8 mouse cellular contexts compared by ENCODE assay signal in the genomic region with DNA sequence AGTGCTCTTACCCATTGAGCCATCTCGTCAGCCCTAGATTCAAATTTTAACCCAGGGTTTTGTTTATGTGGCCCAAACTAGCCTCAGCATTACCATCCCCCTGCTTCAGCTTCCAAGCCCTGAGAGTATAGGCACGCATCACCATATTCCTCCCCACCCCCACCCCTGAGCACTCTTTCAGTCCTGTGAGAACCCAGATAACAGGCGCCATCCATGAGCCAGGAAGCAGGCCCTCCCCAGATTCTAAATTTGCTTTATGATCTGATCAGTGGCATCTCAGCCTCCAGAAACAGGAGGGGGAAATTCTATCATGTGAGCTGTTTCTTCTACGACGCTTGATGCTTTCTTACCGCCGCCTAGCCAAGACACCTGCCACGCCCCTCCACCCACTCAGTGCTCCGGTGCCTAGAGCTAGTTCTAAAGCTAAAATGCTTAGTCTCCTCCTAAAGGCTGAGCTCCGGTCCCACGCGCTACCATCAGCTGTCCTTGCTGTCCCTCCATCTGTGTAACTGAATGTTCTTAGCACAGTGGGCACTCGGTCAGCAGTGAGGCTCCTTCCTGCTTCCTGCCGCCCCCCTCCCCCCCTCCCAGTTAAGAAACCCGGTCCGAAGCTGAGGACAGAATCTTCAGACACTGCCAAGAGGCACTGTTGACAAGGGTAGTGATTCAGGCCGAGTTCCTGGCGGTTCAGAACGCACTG. TPM values are rescaled to one million over a fixed set of nuclear protein-coding genes. Genes with fewer than 3 reads are reported as not detected.
DNase-seq lines count a peak whose midpoint lies in the region; ATAC-seq and TF ChIP-seq lines count a peak whose summit lies in the region.

No protein-coding gene starts in this region.

- peak; percentile 50 for TF ChIP-seq EP300 in liver, embryonic 14.5 days (IDR thresholded peaks at IDR 0.05; ENCODE audit: low read depth)

- no peaks in the 10 kb centered on the region for H3K27me3 ChIP-seq in embryonic facial prominence, embryonic 14.5 days (replicated peaks; ENCODE audit: control insufficient read depth, insufficient read depth, low read length)
- no peaks in the 10 kb centered on the region for H3K27me3 ChIP-seq in heart, embryonic 11.5 days (ENCODE audit: control insufficient read depth, insufficient read depth, low read length)
- H3K27me3 ChIP-seq in liver, embryonic 14.5 days (ENCODE audit: control insufficient read depth, insufficient read depth, low read length): no peaks in the 10 kb centered on the region; the same call in 1 of the 2 replicates
- H3K27me3 ChIP-seq in neural tube, embryonic 11.5 days (ENCODE audit: control insufficient read depth, insufficient read depth, low read length): no peaks in the 10 kb centered on the region

- H3K4me1 ChIP-seq in embryonic facial prominence, embryonic 14.5 days (ENCODE audit: control insufficient read depth, insufficient read depth, low read length): peaks cover 5% of the 10 kb centered on the region; the same call in 1 of the 2 replicates
- H3K4me1 ChIP-seq in heart, embryonic 11.5 days (ENCODE audit: control insufficient read depth, insufficient read depth, low read length): peaks cover 3% of the 10 kb centered on the region; the same call in 1 of the 2 replicates
- peaks cover 27 to 33% of the 10 kb centered on the region in 2 experiments for H3K4me1 ChIP-seq in liver, embryonic 14.5 days (replicated peaks; ENCODE audit: control insufficient read depth in 2 of 2, insufficient read depth in 2 of 2, low read length in 1 of 2)
- no peaks in the 10 kb centered on the region for H3K4me1 ChIP-seq in neural tube, embryonic 11.5 days (ENCODE audit: control insufficient read depth, insufficient read depth, low read length)

- peak overlapping the region; percentile 21 for H3K4me3 ChIP-seq in embryonic facial prominence, embryonic 14.5 days (ENCODE audit: low read depth, low read length)
- peak overlapping the region; percentile 32 for H3K4me3 ChIP-seq in heart, embryonic 11.5 days (ENCODE audit: low read depth, low read length)
- H3K4me3 ChIP-seq in liver, embryonic 14.5 days (ENCODE audit: insufficient read depth in 1 of 2, low read depth in 2 of 2, low read length in 2 of 2): peak overlapping the region; percentile 10 to 21
- H3K4me3 ChIP-seq in neural tube, embryonic 11.5 days (ENCODE audit: low read depth, low read length): no peak overlapping the region

- H3K4me2 ChIP-seq in embryonic facial prominence, embryonic 14.5 days (ENCODE audit: low read depth, low read length): peak overlapping the region; percentile 53
- H3K4me2 ChIP-seq in heart, embryonic 11.5 days: peak overlapping the region; percentile 68
- H3K4me2 ChIP-seq in liver, embryonic 14.5 days (ENCODE audit: low read depth): peak overlapping the region; percentile 58
- peak overlapping the region; percentile 21 for H3K4me2 ChIP-seq in neural tube, embryonic 11.5 days (ENCODE audit: low read depth)

- peak overlapping the region; percentile 40 for H3K9ac ChIP-seq in embryonic facial prominence, embryonic 14.5 days (ENCODE audit: low read depth, low read length)
- peak overlapping the region; percentile 57 for H3K9ac ChIP-seq in heart, embryonic 11.5 days (ENCODE audit: low read depth, low read length)
- peak overlapping the region; percentile 15; the same call in 1 of the 2 replicates for H3K9ac ChIP-seq in liver, embryonic 14.5 days (replicated peaks)
- 0 out of 2 replicates have a peak overlapping the region, but pooled peaks have one; percentile 39 for H3K9ac ChIP-seq in neural tube, embryonic 11.5 days (ENCODE audit: low read length)

- H3K27ac ChIP-seq in embryonic facial prominence, embryonic 14.5 days (replicated peaks; ENCODE audit: low read depth, low read length): no peak overlapping the region
- H3K27ac ChIP-seq in heart, embryonic 11.5 days (ENCODE audit: low read depth, low read length): peak overlapping the region; percentile 69
- H3K27ac ChIP-seq in liver, embryonic 14.5 days: peak overlapping the region; percentile 27
- no peak overlapping the region for H3K27ac ChIP-seq in neural tube, embryonic 11.5 days (ENCODE audit: low read depth, low read length)

- H3K36me3 ChIP-seq in embryonic facial prominence, embryonic 14.5 days (ENCODE audit: control insufficient read depth, insufficient read depth, low read length): no peaks in the 10 kb centered on the region
- no peaks in the 10 kb centered on the region for H3K36me3 ChIP-seq in heart, embryonic 11.5 days (ENCODE audit: control insufficient read depth, insufficient read depth, low read length)
- no peaks in the 10 kb centered on the region for H3K36me3 ChIP-seq in liver, embryonic 14.5 days (replicated peaks; ENCODE audit: control insufficient read depth, insufficient read depth, low read depth)
- no peaks in the 10 kb centered on the region for H3K36me3 ChIP-seq in neural tube, embryonic 11.5 days (ENCODE audit: control insufficient read depth, insufficient read depth, low read length)

- DNase-seq in 416B (ENCODE audit: low read depth): peak; percentile 88
- peak; percentile 70 for DNase-seq in ZHBTc4 (ENCODE audit: low read depth, low spot score)
- peak; percentile 28 for DNase-seq in embryonic facial prominence, embryonic 14.5 days (ENCODE audit: low spot score)
- DNase-seq in kidney, postnatal 14 days: peak; percentile 53
- peak; percentile 57 to 81 (median 61) for DNase-seq in liver, embryonic 14.5 days (ENCODE audit: low read depth in 3 of 3, low spot score in 3 of 3)
- peak; percentile 18 for DNase-seq in neural tube, embryonic 11.5 days (ENCODE audit: low spot score)
- DNase-seq in thymus, adult 18-20 months: peak; percentile 19 to 44

- TF ChIP-seq CTCF in liver, embryonic 14.5 days (IDR thresholded peaks at IDR 0.05; ENCODE audit: low read depth): no peak

- H3K9me3 ChIP-seq in embryonic facial prominence, embryonic 14.5 days (ENCODE audit: control insufficient read depth, low read length): no peaks in the 10 kb centered on the region
- H3K9me3 ChIP-seq in heart, embryonic 11.5 days (replicated peaks; ENCODE audit: control insufficient read depth, low read length): no peaks in the 10 kb centered on the region
- no peaks in the 10 kb centered on the region for H3K9me3 ChIP-seq in liver, embryonic 14.5 days (ENCODE audit: control insufficient read depth, low read length)
- no peaks in the 10 kb centered on the region for H3K9me3 ChIP-seq in neural tube, embryonic 11.5 days (ENCODE audit: control insufficient read depth, low read length)

- 6% methylated on average over 19 of the region's 19 CpGs for WGBS in embryonic facial prominence, embryonic 14.5 days
- WGBS in heart, embryonic 11.5 days (ENCODE audit: insufficient replicate concordance): 2% methylated on average over 19 of the region's 19 CpGs
- WGBS in liver, embryonic 14.5 days (ENCODE audit: insufficient replicate concordance): 3% methylated on average over 19 of the region's 19 CpGs
- WGBS in neural tube, embryonic 11.5 days: 7% methylated on average over 19 of the region's 19 CpGs

- ATAC-seq in embryonic facial prominence, embryonic 14.5 days (ENCODE audit: low read depth): peak; percentile 44; the same call in 1 of the 2 replicates
- peak; percentile 58 for ATAC-seq in heart, embryonic 11.5 days (replicated peaks; ENCODE audit: insufficient number of reproducible peaks, low FRiP score, low TSS enrichment)
- peak; percentile 83 for ATAC-seq in liver, embryonic 14.5 days (ENCODE audit: insufficient read depth)
- no peak; the same call in 1 of the 2 replicates for ATAC-seq in neural tube, embryonic 11.5 days (ENCODE audit: insufficient read depth, low FRiP score, low TSS enrichment)

RNA-seq across cellular contexts. Expression of a gene that starts 22.5 kb away (rescaled TPM):
- polyA plus RNA-seq in embryonic facial prominence, embryonic 14.5 days (2014; fragmentation: Nextera tagmentation; extraction: Ambion mirVana): 8.5 and 9.5 TPM in 2 replicates
- polyA plus RNA-seq in heart, embryonic 11.5 days (2014; fragmentation: Nextera tagmentation; extraction: Ambion mirVana): 10.9 and 11.3 TPM in 2 replicates
- 0.56 and 0.94 TPM in 2 replicates for polyA plus RNA-seq in liver, embryonic 14.5 days (2012; rRNA removed)
- polyA plus RNA-seq in liver, embryonic 14.5 days (2014; fragmentation: Nextera tagmentation; extraction: Ambion mirVana): 0.85 and 0.94 TPM in 2 replicates
- 23.0 and 25.0 TPM in 2 replicates for polyA plus RNA-seq in neural tube, embryonic 11.5 days (2014; fragmentation: Nextera tagmentation; extraction: Ambion mirVana)

RNA-seq across cellular contexts. Expression of a gene that starts 34.7 kb away (rescaled TPM):
- 666 and 723 TPM in 2 replicates for polyA plus RNA-seq in embryonic facial prominence, embryonic 14.5 days (2014; fragmentation: Nextera tagmentation; extraction: Ambion mirVana)
- polyA plus RNA-seq in heart, embryonic 11.5 days (2014; fragmentation: Nextera tagmentation; extraction: Ambion mirVana): 444 and 490 TPM in 2 replicates
- polyA plus RNA-seq in liver, embryonic 14.5 days (2012; rRNA removed): 88.2 and 236 TPM in 2 replicates
- 453 and 467 TPM in 2 replicates for polyA plus RNA-seq in liver, embryonic 14.5 days (2014; fragmentation: Nextera tagmentation; extraction: Ambion mirVana)
- 487 and 523 TPM in 2 replicates for polyA plus RNA-seq in neural tube, embryonic 11.5 days (2014; fragmentation: Nextera tagmentation; extraction: Ambion mirVana)

Comparison
In these comparisons a context has a peak if more than half of its experiments do, and no peak if none do; other contexts are left out.
1. DNase-seq: peak in every context shown above with its lines; median percentile 88 in 416B; 70 in ZHBTc4; 61 in liver, embryonic 14.5 days; 53 in kidney, postnatal 14 days; 32 in thymus, adult 18-20 months; 28 in embryonic facial prominence, embryonic 14.5 days; 18 in neural tube, embryonic 11.5 days.
2. H3K27ac ChIP-seq: peak in heart, embryonic 11.5 days (single experiment) and liver, embryonic 14.5 days (single experiment); none in embryonic facial prominence, embryonic 14.5 days (single experiment) and neural tube, embryonic 11.5 days (single experiment).
3. Peak in every context shown above with its lines, with median percentiles within 50 percentile points of each other: H3K4me2 ChIP-seq and H3K9ac ChIP-seq.